Mouse (Mus musculus): ENCODE measurements around the gene Ndufa6. TPM values are rescaled to one million over a fixed set of nuclear protein-coding genes. Genes with fewer than 3 reads are reported as not detected.

The Ndufa6 gene
- polyA plus RNA-seq, 1 experiment from 2014 or later = 358 TPM

DNA sequence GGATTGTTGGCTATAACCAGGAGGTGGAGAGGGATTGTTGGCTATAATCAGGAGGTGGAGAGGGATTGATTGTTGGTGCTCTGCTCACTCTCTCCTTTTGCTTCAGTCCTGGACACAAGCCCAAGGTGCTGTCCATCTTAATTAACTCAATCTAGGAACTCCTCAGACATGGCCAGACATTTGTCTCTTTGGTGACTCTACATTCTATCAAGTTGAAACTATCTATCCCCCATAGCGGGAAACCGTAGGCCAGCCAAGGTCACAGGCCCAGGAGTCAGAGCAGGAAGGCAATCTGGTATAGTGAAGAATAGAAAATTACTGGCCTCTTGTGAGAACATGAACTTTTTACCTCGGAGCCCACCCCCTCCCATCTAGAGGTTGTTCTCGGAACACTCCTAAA, 8.1 kb upstream of the Ndufa6 start:
- no peaks in the 10 kb centered on the region for H3K27me3 ChIP-seq
- no peak for ATAC-seq
- no peak overlapping the region for H3K4me2 ChIP-seq
- H3K36me3 ChIP-seq (ENCODE audit: poor library complexity, severe bottlenecking) = no peaks in the 10 kb centered on the region
- no peak overlapping the region for H3K27ac ChIP-seq
- WGBS = 93% methylated on average over 4 of the region's 4 CpGs
- H3K9me3 ChIP-seq (replicated peaks) = no peaks in the 10 kb centered on the region
- no peak overlapping the region for H3K9ac ChIP-seq
- H3K4me1 ChIP-seq = no peaks in the 10 kb centered on the region
- H3K4me3 ChIP-seq = no peak overlapping the region

DNA sequence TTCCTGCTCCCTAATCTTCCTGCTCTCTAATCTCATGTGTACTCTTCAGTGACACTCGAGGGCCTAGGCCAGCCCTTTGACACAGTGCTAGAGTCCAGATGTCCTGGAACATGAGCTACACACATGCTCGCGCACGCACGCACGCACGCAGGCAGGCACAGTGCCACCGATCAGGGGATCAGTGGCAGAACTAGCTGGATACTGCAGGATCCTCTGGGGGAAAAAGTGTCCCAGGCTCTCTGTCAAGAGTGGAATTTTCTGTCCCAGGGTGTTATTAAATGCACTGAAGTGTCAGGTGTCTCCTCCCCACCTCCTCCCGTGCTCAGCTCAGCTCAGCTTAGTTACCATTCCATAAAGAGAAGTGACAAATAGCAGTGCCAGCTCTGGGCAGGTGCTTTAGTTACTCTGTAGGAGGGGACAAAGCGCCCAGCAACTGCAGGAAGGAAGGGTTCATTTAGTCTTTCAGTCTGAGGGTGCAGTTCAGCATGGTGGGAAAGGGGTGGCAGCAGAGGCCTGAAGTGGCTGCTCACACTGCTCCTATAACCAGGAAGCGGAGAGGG, 7.4 kb upstream of the Ndufa6 start:
- no peak overlapping the region for H3K4me3 ChIP-seq
- no peaks in the 10 kb centered on the region for H3K27me3 ChIP-seq
- no peak overlapping the region for H3K9ac ChIP-seq
- ATAC-seq = no peak
- 78% methylated on average over 11 of the region's 11 CpGs for WGBS
- H3K9me3 ChIP-seq (replicated peaks) = no peaks in the 10 kb centered on the region
- no peaks in the 10 kb centered on the region for H3K36me3 ChIP-seq (ENCODE audit: poor library complexity, severe bottlenecking)
- H3K27ac ChIP-seq = no peak overlapping the region
- H3K4me2 ChIP-seq = no peak overlapping the region
- no peaks in the 10 kb centered on the region for H3K4me1 ChIP-seq

DNA sequence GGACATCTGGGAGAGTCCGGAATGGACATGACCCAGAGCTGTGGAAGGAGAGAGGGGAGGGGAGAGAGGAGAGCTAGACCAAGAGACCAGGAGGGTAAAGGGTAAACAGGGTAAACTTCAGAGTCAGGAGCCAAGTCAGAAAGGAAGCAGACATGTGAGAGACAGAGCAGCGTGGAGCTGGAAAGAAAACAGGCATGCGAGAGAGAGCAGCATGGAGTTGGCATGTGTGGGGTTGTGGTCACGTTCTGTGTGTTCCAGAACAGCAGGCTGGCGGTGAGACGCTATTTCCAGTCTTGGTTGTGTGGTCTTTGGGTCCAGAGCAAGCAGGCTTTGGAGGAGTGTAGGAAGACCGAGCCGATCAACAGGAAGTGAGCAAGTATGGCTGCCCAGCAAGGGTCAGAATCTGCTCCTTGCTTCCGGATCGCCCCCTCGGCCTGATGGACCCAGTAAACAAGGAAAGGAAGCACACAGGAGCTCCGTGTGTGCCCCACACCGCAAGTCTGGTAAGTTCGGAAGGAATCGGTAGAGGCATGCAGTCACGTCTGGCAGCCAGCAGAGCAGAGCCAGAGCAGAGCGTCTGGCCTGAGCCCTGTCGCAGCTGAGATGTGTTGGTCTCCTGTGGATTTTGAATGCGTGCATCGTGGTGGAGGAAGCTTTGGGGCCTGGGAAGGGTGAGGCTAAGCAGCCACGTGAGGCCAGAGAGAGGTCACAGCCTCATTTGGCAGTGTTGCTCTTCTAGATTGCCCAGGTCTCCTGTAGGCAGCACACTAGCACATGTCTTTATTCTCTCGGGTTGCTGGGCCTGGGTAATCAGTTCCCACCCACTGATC, 4.5 kb upstream of the Ndufa6 start:
- no peak overlapping the region for H3K27ac ChIP-seq
- H3K4me1 ChIP-seq = peaks cover 5% of the 10 kb centered on the region
- ATAC-seq = no peak
- no peak overlapping the region for H3K4me2 ChIP-seq
- H3K9me3 ChIP-seq (replicated peaks) = no peaks in the 10 kb centered on the region
- H3K27me3 ChIP-seq = no peaks in the 10 kb centered on the region
- 0 out of 2 replicates have a peak overlapping the region, but pooled peaks have one; percentile 45 for H3K9ac ChIP-seq
- 75% methylated on average over 22 of the region's 22 CpGs for WGBS
- H3K4me3 ChIP-seq = no peak overlapping the region
- H3K36me3 ChIP-seq (ENCODE audit: poor library complexity, severe bottlenecking) = no peaks in the 10 kb centered on the region

DNA sequence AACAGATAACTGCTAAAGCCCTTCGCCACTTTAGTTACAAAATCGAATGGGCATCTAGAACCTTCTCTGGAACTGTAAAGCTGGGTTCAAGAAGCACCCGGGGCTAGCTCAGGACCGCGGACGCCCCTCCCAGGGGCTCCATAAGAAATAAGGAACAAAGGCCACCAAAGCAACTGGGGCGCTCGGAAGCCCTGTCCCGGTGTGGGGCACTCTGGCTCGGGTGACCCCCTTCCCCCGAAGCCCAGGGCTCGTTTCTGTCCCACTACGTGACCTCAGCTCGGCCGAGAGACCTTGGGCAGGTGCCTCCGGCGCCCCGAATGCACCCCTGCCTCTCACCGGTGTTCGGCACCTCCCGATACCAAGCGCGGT, 393 bp downstream of the Ndufa6 start:
- Histone ChIP-seq H3K27ac (peak overlapping the region; percentile 81), H3K4me1 (peaks cover 23% of the 10 kb centered on the region), H3K4me3 (peak overlapping the region; percentile 83), H3K9me3 (replicated peaks) (no peaks in the 10 kb centered on the region), H3K27me3 (no peaks in the 10 kb centered on the region), H3K36me3 (ENCODE audit: poor library complexity, severe bottlenecking) (peaks cover 24% of the 10 kb centered on the region), H3K9ac (peak overlapping the region; percentile 96), H3K4me2 (peak overlapping the region; percentile 77)
- peak; percentile 55 for ATAC-seq
- whole genome bisulfite sequencing = 0% methylated on average over 23 of the region's 23 CpGs

DNA sequence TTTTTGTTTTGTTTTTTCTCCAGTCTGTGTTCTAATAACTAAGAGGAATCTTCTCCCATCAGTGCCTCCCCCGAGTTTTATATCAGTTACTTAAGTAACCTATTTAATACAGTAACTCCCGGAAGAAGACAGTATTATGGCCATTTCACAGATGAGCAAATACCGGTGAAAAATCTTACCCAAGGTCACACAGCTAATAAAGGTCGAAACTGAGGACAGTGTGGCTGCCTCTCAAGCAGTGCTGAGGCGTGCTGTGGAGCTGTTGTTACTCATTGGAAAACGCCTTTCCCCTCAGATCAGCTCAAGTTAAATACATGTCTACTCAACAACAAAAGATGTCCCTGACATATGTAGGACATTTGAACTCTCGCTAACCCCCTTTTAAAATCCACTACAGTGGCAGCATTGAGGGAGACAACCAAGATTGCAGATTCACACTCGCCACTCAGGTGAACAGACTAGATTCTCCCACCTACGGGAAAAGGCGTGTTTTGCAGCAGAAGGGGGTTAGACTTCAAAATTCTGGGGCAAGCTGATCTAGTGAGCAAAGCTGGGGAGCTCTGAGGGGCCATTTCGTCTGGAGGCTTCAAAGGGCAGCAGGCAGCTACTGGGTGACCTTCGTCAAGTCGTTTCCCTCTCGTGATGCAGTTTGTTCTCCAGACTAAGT, 911 bp downstream of the Ndufa6 start:
- no peak for ATAC-seq
- Histone ChIP-seq H3K36me3 (ENCODE audit: poor library complexity, severe bottlenecking) (peaks cover 29% of the 10 kb centered on the region), H3K27ac (peak overlapping the region; percentile 81; the same call in 1 of the 2 replicates), H3K4me2 (peak overlapping the region; percentile 77), H3K27me3 (no peaks in the 10 kb centered on the region), H3K9me3 (replicated peaks) (no peaks in the 10 kb centered on the region), H3K4me3 (peak overlapping the region; percentile 83), H3K4me1 (peaks cover 23% of the 10 kb centered on the region), H3K9ac (peak overlapping the region; percentile 96)
- 33% methylated on average over 14 of the region's 14 CpGs for WGBS

GRCm38 (mm10) chr15:82351480-82351879, 2.6 kb downstream of the Ndufa6 start:
- Histone ChIP-seq H3K36me3 (ENCODE audit: poor library complexity, severe bottlenecking) (peaks cover 39% of the 10 kb centered on the region), H3K4me2 (no peak overlapping the region), H3K27ac (no peak overlapping the region), H3K4me3 (no peak overlapping the region), H3K4me1 (peaks cover 37% of the 10 kb centered on the region), H3K9ac (peak overlapping the region; percentile 18; the same call in 1 of the 2 replicates), H3K9me3 (replicated peaks) (no peaks in the 10 kb centered on the region), H3K27me3 (no peaks in the 10 kb centered on the region)
- 87% methylated on average over 3 of the region's 3 CpGs for WGBS
- ATAC-seq = no peak

DNA sequence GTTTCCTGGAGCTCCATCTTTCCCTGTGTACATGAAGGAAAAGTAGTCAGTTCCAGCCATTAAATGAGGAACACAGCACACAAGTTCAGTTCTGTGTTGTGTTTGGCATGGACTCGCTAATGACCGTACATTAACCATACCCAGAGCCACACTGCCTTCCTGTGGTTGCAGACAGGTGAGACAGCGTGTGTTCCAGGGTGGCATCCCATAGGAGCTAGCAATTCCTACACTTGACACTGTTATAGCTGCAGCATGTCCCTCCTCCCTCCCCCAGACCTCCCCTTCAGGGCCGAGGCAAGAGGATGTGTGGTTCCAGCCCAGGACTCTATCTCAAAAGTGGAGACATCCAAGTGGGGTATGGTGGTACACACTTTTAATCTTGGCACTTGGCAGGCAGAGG, 3.8 kb downstream of the Ndufa6 start:
- Histone ChIP-seq H3K4me3 (no peak overlapping the region), H3K36me3 (ENCODE audit: poor library complexity, severe bottlenecking) (peaks cover 39% of the 10 kb centered on the region), H3K27ac (no peak overlapping the region), H3K9ac (no peak overlapping the region), H3K4me2 (no peak overlapping the region), H3K27me3 (no peaks in the 10 kb centered on the region), H3K4me1 (peaks cover 38% of the 10 kb centered on the region), H3K9me3 (replicated peaks) (no peaks in the 10 kb centered on the region)
- ATAC-seq = no peak
- whole genome bisulfite sequencing = 91% methylated on average over 4 of the region's 4 CpGs

DNA sequence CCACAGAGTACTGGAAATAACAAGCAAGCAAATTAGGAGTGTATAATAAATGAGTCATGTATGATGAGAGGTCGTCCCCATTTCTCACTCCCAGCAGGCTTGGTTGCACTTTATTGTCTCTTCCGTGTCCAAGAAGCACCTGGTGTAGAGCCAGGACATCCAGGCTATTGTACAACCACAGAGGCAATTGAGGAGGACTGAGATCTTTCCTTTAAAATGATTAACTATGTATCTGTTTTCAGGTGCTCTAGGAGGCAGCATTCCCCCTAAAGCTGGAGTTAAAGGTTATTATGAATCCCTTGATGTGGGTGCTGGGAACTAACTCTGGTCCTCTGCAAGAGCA, 5.2 kb downstream of the Ndufa6 start:
- Histone ChIP-seq H3K27me3 (no peaks in the 10 kb centered on the region), H3K4me3 (no peak overlapping the region), H3K4me2 (no peak overlapping the region), H3K4me1 (peaks cover 33% of the 10 kb centered on the region), H3K27ac (no peak overlapping the region), H3K36me3 (ENCODE audit: poor library complexity, severe bottlenecking) (peaks cover 39% of the 10 kb centered on the region), H3K9me3 (replicated peaks) (no peaks in the 10 kb centered on the region), H3K9ac (no peak overlapping the region)
- ATAC-seq = no peak
- WGBS = 83% methylated on average over 2 of the region's 2 CpGs

DNA sequence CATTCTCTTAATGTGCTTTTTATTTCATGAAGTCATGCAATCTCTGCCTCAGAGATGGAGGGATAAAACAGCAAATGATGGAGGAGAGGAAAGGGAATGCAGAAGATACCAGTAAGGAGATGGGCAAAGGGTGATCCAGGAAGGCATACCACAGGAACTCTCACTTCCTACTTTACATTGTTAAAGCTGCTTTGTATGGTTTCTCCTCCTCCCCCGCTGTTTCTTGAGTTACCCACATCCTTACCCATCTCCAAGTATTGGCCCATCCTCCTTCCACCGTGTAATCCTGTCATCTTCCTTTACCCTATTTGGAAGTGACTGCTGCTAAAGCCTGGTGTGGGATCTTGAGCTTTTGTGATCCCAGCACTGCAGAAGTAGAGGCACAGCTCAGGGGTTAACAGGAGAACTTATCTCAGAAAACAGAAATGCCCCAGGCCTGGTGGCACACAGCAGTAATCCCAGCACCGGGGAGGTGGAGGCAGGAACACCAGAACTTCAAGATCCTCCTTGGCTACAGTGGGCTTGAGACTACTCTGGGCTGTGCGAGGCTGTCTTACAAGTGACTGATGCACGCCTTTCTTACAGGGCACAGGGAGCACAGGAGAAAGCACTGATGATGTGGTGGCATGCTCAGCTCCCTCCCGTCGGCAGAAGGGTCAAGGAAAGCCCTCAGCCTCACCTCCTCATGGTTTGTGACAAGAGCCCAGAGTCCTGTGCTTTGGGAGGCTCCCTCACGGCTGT, 5.7 kb downstream of the Ndufa6 start:
- H3K4me2 ChIP-seq = no peak overlapping the region
- H3K27ac ChIP-seq = no peak overlapping the region
- no peaks in the 10 kb centered on the region for H3K27me3 ChIP-seq
- no peak for ATAC-seq
- no peak overlapping the region for H3K4me3 ChIP-seq
- H3K4me1 ChIP-seq = peaks cover 31% of the 10 kb centered on the region
- WGBS = 90% methylated on average over 8 of the region's 8 CpGs
- H3K9ac ChIP-seq = no peak overlapping the region
- H3K36me3 ChIP-seq (ENCODE audit: poor library complexity, severe bottlenecking) = peaks cover 39% of the 10 kb centered on the region
- no peaks in the 10 kb centered on the region for H3K9me3 ChIP-seq (replicated peaks)

- no peak overlapping the region for H3K27ac ChIP-seq
- H3K9me3 ChIP-seq (replicated peaks) = no peaks in the 10 kb centered on the region
- H3K27me3 ChIP-seq = no peaks in the 10 kb centered on the region
- H3K9ac ChIP-seq = no peak overlapping the region; the same call in 1 of the 2 replicates
- no peak overlapping the region for H3K4me3 ChIP-seq
- H3K4me2 ChIP-seq = peak overlapping the region; percentile 93; the same call in 1 of the 2 replicates
- peaks cover 26% of the 10 kb centered on the region for H3K4me1 ChIP-seq
- peaks cover 39% of the 10 kb centered on the region for H3K36me3 ChIP-seq (ENCODE audit: poor library complexity, severe bottlenecking)
- WGBS = 92% methylated on average over 12 of the region's 12 CpGs
- no peak for ATAC-seq
These were observed 6.3 kb downstream of the Ndufa6 start for GRCm38 (mm10) chr15:82347852-82348251.

GRCm38 (mm10) chr15:82347303-82347676, 6.8 kb downstream of the Ndufa6 start:
- H3K4me1 ChIP-seq = peaks cover 20% of the 10 kb centered on the region
- H3K9ac ChIP-seq = peak overlapping the region; percentile 78; the same call in 1 of the 2 replicates
- H3K9me3 ChIP-seq (replicated peaks) = no peaks in the 10 kb centered on the region
- H3K4me3 ChIP-seq = peak overlapping the region; percentile 63
- peaks cover 39% of the 10 kb centered on the region for H3K36me3 ChIP-seq (ENCODE audit: poor library complexity, severe bottlenecking)
- H3K4me2 ChIP-seq = peak overlapping the region; percentile 93
- no peak overlapping the region for H3K27ac ChIP-seq
- no peak for ATAC-seq
- WGBS = 87% methylated on average over 4 of the region's 4 CpGs
- no peaks in the 10 kb centered on the region for H3K27me3 ChIP-seq

Measured in forebrain, embryonic 13.5 days (tissue).